Mouse (Mus musculus) brain, embryonic 14.5 days (tissue): ENCODE data around the gene Adam17.

Experiments used
- CTCF ChIP-seq: fragments of 200-500 bp; IDR thresholded peaks from 2 replicates; pipeline ENCODE4 v1.5.1; 2012; ENCODE audit warnings: inconsistent platforms, mild to moderate bottlenecking, moderate library complexity, borderline replicate concordance; ENCODE audit not compliant: insufficient read depth, insufficient read length; ENCODE audit errors: extremely low read depth
- POLR2A ChIP-seq: fragments of 200-500 bp; IDR thresholded peaks from 2 replicates; pipeline ENCODE4 v1.6.1; 2012; ENCODE audit warnings: mild to moderate bottlenecking, inconsistent platforms, borderline replicate concordance; ENCODE audit not compliant: poor library complexity, insufficient read depth, insufficient read length, severe bottlenecking; ENCODE audit errors: extremely low read depth

DNA sequence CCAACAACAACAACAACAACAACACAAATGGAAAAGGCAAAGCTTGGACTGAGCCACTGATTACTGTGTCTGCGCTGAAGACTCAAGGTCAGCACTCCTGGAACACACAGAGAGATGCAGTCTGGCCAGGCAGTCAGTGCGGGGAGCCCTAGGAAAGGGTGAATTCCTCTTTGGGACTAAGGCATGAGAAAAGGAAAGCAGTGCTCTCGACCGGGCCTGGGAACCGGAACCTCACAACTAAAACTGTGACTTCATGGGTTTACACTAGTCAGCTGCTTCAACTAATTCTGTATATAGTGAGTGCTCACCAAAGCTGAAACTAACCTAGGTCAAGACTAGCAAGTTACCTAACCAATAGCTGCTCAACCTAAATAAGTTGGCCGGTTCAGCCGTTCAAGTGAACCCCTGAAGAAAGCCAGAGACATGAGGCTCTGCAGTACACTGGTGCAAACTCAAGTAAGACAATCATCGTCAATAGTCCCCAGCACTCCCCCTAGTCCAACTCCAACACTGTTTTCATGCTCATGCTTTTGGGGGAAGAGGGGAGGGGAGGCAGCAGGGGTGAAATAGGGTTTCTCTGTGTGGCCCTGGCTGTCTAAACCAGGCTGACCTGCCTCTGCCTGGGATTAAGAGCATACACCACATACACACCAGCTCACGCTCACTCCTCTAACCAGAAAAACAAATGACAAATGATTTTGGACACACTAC, 4.9 kb downstream of the Adam17 start:
- no peak for TF ChIP-seq POLR2A
- no peak for TF ChIP-seq CTCF
